Mouse (Mus musculus) midbrain, embryonic 14.5 days (tissue): ENCODE data around the gene Shroom4. TPM values are rescaled to one million over a fixed set of nuclear protein-coding genes. Genes with fewer than 3 reads are reported as not detected.

Source experiments
- ATAC-seq: fragments of 200-750 bp; cut with Nextera tagmentation; 2 replicates; pipeline ENCODE4 v1.8.0; 2017; ENCODE audit warnings: moderate number of reproducible peaks, moderate library complexity; ENCODE audit not compliant: low FRiP score, low TSS enrichment
- DNase-seq: peaks from one replicate; pipeline ENCODE4 v3.0.0-alpha.2; 2015
- H3K27ac ChIP-seq: fragments of 300-500 bp; sonication (generic); replicated peaks from 2 replicates; pipeline ENCODE4 v1.5.1; 2014; ENCODE audit warnings: mild to moderate bottlenecking, low read depth, low read length, moderate library complexity
- H3K27me3 ChIP-seq: fragments of 300-500 bp; sonication (generic); 2 replicates; pipeline ENCODE4 v1.6.1; 2014; ENCODE audit warnings: low read length, control low read depth, mixed read lengths; ENCODE audit not compliant: control insufficient read depth, insufficient read depth
- H3K36me3 ChIP-seq: fragments of 300-500 bp; sonication (generic); 2 replicates; pipeline ENCODE4 v1.6.1; 2014; ENCODE audit warnings: low read length, control low read depth; ENCODE audit not compliant: control insufficient read depth, insufficient read depth
- H3K4me1 ChIP-seq: fragments of 300-500 bp; sonication (generic); 2 replicates; pipeline ENCODE4 v1.6.1; 2014; ENCODE audit warnings: mild to moderate bottlenecking, antibody characterized with exemption, low read length, control low read depth; ENCODE audit not compliant: control insufficient read depth, insufficient read depth
- H3K4me2 ChIP-seq: fragments of 300-500 bp; sonication (generic); 2 replicates; pipeline ENCODE4 v1.6.1; 2014; ENCODE audit warnings: mild to moderate bottlenecking, low read length, moderate library complexity
- H3K4me3 ChIP-seq: fragments of 300-500 bp; sonication (generic); replicated peaks from 2 replicates; pipeline ENCODE4 v1.5.1; 2014; ENCODE audit warnings: low read depth, low read length
- H3K9ac ChIP-seq: fragments of 300-500 bp; sonication (generic); replicated peaks from 2 replicates; pipeline ENCODE4 v1.6.1; 2014; ENCODE audit warnings: mild to moderate bottlenecking, low read length, moderate library complexity
- H3K9me3 ChIP-seq: fragments of 300-500 bp; sonication (generic); 2 replicates; pipeline ENCODE4 v1.6.1; 2016; ENCODE audit warnings: low read length, control low read depth, mixed read lengths; ENCODE audit not compliant: control insufficient read depth
- WGBS: fragments of 180-500 bp; shearing (Covaris S2); extraction: QIAGEN DNeasy Blood & Tissue Kit; methylation state at CpG from one replicate; pipeline ENCODE4 v1.1.7; 2014; 5-methylcytosine and 5-hydroxymethylcytosine counted together
- polyA plus RNA-seq: library from polyadenylated mRNA; unstranded; fragments of >200 nt; fragmentation: Nextera tagmentation; extraction: Ambion mirVana; gene quantifications from 2 replicates; pipeline ENCODE4 v1.2.1, GENCODE M21; 2014

The Shroom4 gene
- polyA plus RNA-seq, 1 experiment from 2014 or later, result 2.8 TPM

DNA sequence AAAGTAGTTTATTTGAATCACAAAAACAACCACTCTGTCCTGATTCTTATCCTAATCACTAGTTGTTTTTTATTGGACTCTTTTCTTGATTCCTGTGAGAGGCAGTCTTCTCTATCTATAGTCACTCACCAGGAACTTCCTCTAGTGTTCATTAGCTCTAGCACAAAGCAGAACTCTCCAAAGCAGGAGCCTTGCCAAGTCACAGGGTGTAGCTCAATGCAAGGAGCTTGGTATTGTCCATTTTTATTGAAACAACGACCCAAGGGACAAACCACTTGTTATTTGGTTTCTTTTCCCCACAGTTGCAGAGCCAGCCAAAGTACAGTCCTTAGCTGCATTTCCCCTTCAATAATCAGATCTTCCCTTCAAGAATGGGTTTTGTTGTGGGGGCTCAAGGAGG is 181.5 kb downstream of the Shroom4 start:
- ATAC-seq (no peak), DNase-seq (peak; percentile 0)
- H3K27ac ChIP-seq, result no peak overlapping the region
- H3K27me3 ChIP-seq, result no peaks in the 10 kb centered on the region
- H3K4me1 ChIP-seq, result no peaks in the 10 kb centered on the region
- H3K36me3 ChIP-seq, result no peaks in the 10 kb centered on the region
- no peak overlapping the region for H3K4me2 ChIP-seq
- no peak overlapping the region for H3K9ac ChIP-seq
- H3K9me3 ChIP-seq, result no peaks in the 10 kb centered on the region
- WGBS, result 73% methylated on average over 1 of the region's 1 CpGs
- no peak overlapping the region for H3K4me3 ChIP-seq

DNA sequence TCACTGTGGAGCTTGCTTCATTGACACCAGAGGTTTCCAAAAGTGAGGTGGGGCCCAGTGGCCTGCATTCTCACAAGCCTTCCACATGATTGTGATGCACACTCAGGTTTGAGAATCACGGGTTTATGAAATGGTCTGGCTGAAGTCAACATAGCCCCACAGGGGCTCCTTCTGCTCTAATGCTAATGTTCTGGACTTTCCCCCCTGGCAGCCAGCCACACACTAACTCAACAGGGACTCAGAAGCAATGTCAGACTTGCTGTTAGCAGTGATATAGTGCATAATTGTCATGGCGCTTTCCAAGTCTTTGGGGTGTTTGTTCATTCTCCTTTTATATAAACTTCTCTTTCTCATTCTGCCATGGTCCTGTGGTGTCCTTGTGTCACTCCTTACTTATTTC is 183.0 kb downstream of the Shroom4 start:
- H3K9me3 ChIP-seq, result no peaks in the 10 kb centered on the region
- no peaks in the 10 kb centered on the region for H3K4me1 ChIP-seq
- ATAC-seq (no peak), DNase-seq (no peak)
- H3K4me3 ChIP-seq, result no peak overlapping the region
- WGBS, result 87% methylated on average over 2 of the region's 2 CpGs
- H3K36me3 ChIP-seq, result no peaks in the 10 kb centered on the region
- H3K4me2 ChIP-seq, result no peak overlapping the region
- H3K27me3 ChIP-seq, result no peaks in the 10 kb centered on the region
- H3K9ac ChIP-seq, result no peak overlapping the region
- no peak overlapping the region for H3K27ac ChIP-seq

DNA sequence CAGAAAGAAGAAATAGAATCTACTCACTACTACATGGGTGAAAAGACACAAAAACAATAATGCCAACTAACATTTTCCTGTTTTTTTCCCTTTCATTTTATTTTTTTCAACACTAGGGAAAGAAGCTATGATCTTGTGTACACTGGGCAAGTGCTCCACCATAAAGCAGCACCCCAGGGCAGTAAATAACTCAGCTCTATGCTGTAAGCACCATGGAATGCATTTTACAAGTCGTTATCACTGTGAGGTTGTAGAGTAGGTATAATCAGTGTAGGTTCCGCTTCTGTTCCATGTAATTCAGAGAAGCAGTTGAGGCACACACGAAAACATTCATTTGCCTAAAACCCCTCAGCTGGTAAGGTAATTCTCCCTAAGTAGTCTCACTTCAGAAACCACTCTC is 194.5 kb downstream of the Shroom4 start:
- Histone ChIP-seq H3K4me1 (no peaks in the 10 kb centered on the region), H3K9me3 (no peaks in the 10 kb centered on the region), H3K9ac (no peak overlapping the region), H3K27me3 (no peaks in the 10 kb centered on the region), H3K36me3 (no peaks in the 10 kb centered on the region), H3K4me2 (no peak overlapping the region), H3K27ac (no peak overlapping the region), H3K4me3 (no peak overlapping the region)
- WGBS, result 93% methylated on average over 3 of the region's 3 CpGs
- no peak for DNase-seq
- no peak for ATAC-seq

DNA sequence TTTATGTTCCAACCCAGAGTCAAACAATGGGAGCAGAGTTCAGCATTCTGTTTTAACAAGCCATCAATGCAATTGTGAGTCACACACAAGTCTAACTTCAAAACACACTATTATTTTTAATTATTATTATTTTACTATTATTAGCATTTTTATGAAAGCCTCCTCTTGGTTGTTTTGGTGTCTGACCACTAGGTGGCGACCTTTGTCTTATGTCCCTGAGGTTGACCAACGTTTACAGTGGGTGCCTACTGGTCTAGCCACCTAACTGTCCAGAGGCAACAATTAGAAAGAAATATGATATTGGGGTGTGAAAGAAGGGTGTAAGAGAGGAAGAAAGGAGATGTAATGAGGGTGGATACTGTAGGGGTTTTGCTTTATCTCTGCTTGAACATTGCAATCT is 254.4 kb downstream of the Shroom4 start:
- no peak overlapping the region for H3K27ac ChIP-seq
- H3K9me3 ChIP-seq, result no peaks in the 10 kb centered on the region
- H3K4me2 ChIP-seq, result no peak overlapping the region
- no peaks in the 10 kb centered on the region for H3K27me3 ChIP-seq
- no peaks in the 10 kb centered on the region for H3K4me1 ChIP-seq
- no peak overlapping the region for H3K4me3 ChIP-seq
- peak; percentile 27 for DNase-seq
- WGBS, result 9% methylated on average over 2 of the region's 2 CpGs
- H3K9ac ChIP-seq, result no peak overlapping the region
- no peaks in the 10 kb centered on the region for H3K36me3 ChIP-seq
- ATAC-seq, result no peak

DNA sequence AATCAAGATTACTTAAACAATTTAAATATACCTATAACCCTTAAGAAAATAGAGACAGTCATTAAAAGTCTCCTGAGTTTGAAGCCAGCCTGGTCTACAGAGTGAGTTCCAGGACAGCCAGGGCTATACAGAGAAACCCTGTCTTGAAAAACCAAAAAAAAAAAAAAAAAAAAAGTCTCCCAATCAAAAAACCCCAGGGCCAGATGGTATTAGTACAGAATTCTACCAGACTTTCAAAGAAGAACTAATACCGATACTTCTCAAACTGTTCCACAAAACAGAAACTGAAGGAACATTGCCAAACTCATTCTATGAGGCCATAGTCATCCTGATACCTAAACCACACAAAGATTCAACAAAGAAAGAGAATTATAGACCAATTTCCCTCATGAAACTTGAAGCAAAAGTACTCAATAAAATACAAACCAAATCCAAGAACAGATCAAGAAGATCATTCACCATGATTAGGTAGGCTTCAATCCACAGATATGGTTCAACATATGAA is 259.2 kb downstream of the Shroom4 start:
- 97% methylated on average over 1 of the region's 1 CpGs for WGBS
- H3K4me3 ChIP-seq, result no peak overlapping the region
- no peak for ATAC-seq
- H3K4me2 ChIP-seq, result no peak overlapping the region
- no peak overlapping the region for H3K27ac ChIP-seq
- H3K27me3 ChIP-seq, result no peaks in the 10 kb centered on the region
- H3K9me3 ChIP-seq, result no peaks in the 10 kb centered on the region
- H3K4me1 ChIP-seq, result no peaks in the 10 kb centered on the region
- no peak for DNase-seq
- no peaks in the 10 kb centered on the region for H3K36me3 ChIP-seq
- H3K9ac ChIP-seq, result no peak overlapping the region

Other genes starting within 250 kb of the Shroom4 start
- 59.0 and 64.9 TPM in 2 replicates for gene Nudt10, start 226.8 kb upstream of the Shroom4 start, polyA plus RNA-seq
- 0.26 TPM in 1 of 2 replicates, not detected in the other for gene Bmp15, start 79.1 kb upstream of the Shroom4 start, polyA plus RNA-seq